Mouse (Mus musculus) heart, adult 18-20 months (tissue): ENCODE measurements around the gene Baz1b. TPM values are rescaled to one million over a fixed set of nuclear protein-coding genes. Genes with fewer than 3 reads are reported as not detected.
A peak's percentile ranks its signal among the peaks of the same experiment; 100 is the strongest.

Experiments used
- DNase-seq, 2 experiments: peaks; one replicate each; pipeline ENCODE4 v3.0.0; 2021 to 2022; ENCODE audit warnings: mixed read lengths in 1 of 2
- total RNA-seq, 2 experiments: library from RNA; stranded (reverse); gene quantifications; 2 replicates each; pipeline ENCODE4 v1.2.3; 2021

Gene Baz1b
- total RNA-seq, 2 experiments from 2014 or later = 39.2 to 43.7 TPM

DNA sequence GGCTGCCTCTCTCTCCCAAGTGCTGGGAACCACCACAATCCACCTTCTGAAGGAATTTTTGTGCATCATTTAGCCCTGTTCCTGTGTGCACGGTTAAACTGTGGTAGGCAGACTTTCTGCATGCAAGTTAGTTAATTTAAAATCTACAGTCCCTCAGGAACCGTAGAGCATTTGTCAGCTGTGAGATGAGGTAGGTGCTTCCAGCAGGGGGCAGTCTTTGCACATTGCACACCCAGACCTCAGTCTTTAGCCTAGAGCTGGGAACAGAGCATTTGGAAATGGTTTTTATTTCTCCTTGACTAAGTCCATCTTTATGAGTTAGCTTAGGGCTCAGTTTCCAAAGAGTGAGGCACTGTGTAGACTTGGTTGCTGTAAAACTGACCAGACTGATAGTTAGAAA is 49.5 kb downstream of the Baz1b start:
- DNase-seq = peak; percentile 48 to 77

DNA sequence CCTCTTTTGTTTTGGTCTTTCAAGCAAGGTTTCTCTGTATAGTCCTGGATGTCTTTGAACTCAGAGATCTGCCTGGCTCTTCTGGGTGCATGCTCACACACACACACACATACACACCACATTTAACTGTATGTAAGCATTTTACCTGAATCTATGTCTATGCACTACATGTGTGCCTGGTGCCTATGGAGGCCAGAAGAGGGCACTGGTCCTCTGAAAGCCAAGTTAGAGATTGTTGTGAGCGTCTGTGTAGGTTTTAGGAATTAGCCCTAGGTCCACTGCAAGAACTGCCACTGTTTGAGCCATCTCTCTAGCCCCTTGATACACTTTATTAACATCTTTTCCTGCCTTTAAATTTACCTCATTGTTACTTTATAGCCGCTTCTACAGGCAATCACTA is 51.8 kb downstream of the Baz1b start:
- DNase-seq = no peak

DNA sequence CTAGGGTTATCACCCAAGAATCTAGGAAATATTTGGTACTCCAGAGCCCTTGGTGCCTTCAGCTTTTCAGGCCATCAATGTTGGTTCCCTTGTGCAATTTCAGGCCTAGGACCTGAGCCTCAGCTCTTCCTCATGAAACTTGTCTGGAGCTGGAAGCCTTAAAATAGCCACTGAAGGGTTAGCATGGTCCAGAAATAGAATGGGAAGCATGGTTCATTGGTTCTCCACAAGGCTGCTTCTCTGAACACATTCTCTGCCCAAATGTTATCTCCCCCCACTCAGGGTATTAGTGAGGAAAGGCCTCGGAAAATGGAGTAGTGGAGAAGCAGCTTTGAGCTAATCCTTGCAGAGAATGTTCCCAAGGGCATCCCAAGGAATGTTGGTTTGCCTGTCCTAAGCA is 54.4 kb downstream of the Baz1b start:
- DNase-seq = no peak

DNA sequence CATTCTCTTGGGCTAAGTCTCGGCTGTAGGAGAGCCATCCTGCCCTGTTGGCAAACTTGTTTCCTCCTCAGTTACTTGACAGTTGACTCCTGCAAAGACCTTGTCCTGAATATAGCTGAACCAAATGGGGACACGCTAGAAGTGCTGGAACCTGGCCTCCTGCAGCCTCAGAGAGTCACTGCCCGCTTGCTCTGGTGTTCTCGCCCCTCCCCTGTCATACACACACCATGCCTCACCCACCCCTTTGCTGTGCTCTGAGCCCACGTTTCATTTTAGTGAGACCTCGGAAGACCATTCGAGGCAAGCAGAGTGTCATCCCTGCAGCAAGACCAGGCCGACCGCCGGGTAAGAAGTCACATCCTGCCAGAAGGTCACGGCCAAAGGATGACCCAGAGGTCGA is 55.1 kb downstream of the Baz1b start:
- no peak for DNase-seq

DNA sequence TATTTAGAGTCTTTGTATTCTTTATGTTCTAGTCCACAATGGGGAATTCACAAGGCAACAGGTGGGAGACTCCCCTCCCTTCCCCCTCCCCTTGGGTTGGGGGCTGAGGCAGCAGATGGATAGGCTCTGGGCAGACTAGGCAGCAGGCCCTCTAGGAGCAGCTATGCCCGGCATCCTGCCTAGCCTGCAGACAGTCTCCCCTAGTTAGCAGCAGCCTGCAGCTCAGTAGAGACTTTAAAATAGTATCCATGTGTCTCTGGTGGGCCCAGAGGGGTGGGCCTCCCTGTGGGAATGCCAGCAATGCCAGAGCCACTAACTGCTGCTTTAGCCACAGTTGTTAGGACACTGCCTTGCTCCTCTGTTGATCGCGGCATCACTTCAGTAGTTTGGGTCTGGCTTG is 55.5 kb downstream of the Baz1b start:
- DNase-seq = no peak

DNA sequence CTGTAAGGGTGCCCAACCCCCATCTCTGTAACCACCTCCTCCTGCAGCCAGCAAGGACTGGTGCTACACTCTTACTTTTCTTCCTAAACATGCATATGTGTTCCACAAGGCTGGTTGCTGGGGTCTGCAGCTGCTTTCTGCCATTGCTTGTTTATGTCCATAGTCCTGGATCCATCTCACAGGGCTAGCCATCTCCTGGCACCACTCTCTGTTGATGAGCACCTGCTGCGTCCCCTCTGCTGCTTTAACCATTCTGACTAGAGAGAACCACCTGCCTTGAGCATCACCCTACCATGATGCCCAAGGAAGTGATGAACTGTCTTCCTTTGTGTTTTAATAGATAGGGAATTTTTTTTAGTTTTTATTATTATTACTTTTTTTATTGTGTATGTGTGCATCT is 56.1 kb downstream of the Baz1b start:
- no peak for DNase-seq

DNA sequence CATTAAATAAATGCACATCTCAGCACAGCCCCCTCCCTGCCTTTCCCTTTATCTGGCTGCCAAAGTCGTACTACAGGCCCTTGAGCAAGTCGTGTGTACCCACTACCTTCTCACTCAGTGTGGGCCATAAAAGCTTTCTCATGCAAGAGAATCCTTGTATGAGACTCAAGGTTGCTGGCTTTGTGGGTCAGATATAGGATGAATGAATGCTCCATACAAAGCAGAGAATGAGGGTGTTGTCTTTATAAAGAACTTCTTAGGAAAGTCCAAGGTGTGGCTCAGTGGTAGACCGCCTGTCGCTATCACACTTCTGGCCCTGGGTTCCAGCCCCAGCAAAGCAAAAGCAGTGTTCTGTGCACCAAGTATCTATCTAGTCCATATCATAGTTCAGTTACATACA is 59.5 kb downstream of the Baz1b start:
- no peak for DNase-seq

DNA sequence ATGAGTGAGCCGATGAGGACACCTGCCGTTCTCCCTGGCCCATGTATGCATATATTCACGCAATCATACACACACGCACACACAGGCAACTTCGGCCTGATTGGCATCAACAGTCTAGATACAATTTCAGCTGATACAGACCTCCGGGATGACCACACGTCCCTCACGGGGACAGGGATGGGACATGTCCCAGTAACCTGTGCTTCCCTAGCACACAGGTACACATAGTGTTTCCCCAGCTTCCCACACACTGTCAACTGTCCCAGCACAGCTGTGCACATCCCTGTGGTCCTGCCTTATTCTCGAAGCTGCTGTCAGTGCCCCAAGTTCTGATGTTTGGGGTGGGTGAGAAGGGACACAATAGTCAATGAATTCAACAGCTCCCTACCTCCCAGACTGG is 60.3 kb downstream of the Baz1b start:
- no peak for DNase-seq

DNA sequence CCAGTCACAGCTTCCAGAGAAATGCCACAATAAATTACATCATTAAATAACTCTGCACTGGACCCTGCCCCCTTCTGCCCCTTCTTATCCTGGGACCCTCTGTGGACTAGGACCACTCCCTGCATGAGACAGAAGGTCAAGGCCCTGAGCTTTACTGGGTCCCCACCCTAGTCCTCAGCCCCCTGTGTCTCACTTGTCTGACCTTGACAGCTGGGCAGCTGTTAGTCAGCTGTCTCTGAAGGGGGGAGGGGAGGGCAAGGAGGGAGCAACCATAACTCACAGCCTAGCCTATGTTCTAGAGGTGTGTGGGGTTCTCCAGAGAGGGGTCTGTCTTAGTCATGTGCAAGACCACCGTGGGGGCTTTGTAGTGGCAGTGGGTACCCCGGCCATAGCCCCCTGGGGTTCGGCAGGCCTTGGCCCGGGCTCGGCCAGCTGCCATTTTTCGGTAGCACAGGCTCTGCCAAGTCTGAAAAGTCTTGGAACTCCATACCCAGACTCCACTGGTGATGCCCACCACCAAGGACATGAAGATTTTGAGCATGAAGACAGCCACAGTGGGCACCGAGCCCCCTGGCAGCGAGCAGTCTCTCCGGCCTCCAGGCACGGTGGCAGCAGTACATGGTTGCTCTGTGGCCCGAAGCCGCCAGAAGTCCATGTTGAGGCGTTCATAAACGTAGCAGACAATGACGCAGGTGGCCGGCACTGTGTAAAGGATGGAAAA is 62.1 kb downstream of the Baz1b start:
- no peak for DNase-seq

DNA sequence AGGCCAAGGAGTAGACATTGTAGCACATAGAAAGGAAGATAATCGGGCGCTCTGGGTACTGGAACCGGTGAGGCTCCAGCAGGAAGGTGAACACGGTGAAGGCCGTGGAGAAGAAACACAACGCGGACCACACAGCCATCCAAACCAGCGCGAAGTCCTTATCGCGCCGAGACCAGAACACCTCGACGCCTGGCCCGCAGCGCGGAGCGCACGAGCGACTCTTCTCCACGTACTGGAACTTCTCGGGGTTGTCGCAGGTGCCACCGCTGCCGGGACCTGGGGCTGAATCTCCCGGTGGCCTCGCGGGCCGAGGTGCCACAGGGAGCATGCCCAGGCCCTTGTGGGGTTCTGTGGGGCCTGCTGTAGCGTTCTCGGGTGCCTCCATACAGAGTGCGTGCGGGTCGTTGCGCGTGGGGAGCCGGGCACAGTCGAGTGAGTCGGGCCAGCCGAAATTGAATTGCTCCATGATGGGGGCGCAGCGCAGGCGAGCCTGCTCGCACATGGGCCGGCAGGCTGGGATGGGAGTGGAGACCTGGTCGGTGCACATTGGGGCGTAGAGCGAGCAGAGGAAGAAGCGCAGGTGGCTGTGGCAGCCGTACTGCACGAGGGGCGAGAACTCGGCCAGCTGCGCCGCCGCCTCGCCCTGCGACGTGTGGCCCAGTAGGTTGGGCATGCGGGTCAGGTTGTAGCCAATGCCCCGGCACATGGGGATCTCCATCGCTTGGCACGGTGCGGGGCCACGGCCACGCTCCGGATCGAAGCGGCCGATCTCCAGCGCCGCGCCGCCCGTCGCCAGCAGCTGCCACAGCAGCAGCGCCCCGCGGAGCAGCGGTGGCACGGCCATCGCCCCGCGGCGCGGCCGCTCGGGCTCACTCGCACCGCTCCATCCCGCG is 63.4 kb downstream of the Baz1b start:
- peak; percentile 16 to 39 for DNase-seq

DNA sequence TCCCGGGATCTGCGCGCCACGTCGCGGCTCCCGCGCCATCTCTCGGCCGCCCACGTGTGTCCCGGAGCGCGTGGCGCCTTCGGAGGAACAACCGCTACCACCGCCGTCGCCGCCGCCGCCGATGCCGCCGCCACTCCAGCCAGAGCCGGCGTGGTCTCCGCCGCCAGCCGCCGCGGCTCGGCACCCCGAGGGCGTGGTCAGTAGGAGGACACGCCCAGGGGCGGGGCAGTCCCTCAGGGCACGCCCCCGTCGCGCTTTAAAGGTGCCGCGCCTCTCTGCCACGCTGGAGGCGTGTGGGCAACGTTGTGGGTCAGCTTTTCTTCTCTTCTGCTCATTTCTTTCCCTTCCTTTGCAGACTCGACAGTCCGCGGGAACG is 64.0 kb downstream of the Baz1b start, which contains the start of gene Fzd9:
Gene Fzd9, minus strand, starts transcription at position 152 of the 376 bp plus-strand sequence.
- peak; percentile 82 to 88 for DNase-seq

DNA sequence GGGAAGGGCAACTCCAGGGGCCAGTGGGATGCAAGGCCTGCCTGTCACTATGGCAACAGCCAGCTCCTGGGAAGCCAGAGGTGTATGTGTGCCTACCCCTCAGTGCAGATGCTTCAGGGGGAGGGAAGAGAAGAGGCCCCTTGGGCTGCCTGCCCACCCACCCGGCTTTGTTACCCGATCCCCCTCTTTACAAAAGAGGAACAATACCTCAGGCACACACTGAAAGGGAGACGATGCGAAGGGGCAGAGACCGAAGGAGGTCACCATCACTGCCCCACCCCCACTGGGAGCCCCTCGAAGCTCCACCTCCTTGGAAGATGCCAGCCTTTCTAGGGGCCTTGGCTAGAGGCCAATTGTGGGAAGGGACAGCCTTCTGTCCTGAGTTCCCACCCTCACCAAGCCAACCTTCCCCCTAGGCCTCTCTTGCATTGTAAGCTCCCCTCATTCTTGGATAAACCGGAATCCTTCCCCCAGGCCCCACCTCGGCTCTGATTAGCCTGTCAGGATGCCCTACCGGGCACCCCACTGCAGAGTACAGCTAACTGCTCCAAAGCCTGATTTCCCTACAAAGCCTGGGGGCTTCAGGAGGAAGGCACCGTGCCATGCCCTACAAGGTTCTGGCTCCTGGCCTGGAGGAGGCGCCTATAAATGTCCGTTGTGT is 66.8 kb downstream of the Baz1b start:
- no peak for DNase-seq

DNA sequence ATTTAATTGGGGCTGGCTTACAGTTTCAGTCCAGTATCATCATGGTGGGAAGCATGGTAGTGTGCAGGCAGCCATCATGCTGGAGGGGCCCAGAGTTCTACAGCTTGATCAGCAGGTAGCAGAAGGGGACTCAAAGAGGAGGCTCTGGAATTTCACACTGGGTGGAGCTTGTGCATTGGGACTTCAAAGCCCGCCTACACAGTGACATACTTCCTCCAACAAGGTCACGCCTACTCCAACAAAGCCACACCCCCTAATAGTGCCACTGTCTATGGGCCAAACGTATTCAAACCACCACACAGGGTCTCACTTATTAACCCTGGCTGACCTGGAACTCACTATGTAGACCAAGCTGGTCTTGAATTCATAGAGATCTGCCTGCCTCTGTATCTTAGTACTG is 69.1 kb downstream of the Baz1b start:
- DNase-seq = no peak

DNA sequence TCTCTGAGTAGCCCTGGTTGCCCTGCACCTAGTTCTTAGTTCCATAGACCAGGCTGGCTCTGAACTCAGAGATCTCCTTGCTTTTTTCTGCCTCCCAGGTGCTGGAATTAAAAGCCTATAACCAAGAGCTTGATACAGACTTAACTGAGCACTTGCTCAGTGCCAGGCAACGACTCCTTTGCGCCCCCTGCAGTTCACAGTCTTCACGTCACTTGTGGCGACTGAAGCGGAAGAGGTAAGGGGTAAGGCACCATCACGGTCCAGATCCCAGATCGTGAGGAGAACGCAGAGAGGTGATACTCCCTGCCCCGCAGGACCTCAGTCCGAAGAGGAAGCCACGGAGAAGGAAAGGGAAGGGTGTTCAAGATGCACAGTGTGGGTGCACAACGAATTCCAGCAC is 70.5 kb downstream of the Baz1b start:
- DNase-seq = no peak

DNA sequence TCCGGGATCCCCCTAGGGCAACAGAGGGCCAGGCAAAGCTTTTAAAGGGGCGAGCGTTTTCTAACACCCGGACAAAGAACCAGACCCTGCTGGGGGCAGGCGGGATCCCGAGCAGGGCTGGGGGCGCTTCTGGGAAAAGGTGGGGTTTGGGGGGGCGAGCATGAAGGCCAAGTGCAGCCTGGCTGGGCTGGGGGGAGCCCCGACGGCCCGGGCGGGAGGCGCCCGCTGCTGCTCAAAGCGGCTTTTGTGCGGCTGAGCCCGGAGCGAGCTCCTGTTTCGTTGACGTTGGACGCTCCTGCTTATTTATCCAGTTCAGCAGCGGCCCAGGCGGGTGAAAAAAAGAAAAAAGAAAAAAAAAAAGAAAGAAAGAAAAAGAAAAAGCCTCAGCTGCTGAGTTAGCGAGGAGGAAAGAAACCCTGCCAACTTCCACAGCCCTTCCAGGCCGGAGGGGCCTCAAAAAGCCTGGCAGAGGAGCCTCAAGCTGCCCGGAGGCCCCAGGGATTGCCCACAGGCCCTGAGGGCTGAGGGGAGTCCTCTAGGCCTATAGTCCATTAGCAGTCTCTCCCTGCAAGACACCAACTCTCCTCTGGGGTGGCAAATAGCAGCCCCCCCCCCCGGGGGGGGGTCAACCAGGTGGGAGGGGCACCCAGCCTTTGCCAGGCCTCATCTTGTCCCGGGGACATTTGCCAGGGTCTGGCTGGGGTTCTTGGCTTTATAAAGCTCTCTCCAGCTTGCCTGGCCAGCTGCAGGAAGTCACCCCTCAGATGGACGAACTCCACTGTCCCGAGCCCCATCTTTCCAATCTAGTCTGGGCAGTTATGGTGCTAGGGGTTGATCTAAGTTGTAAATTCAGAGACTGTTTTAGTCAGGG is 71.5 kb downstream of the Baz1b start:
- peak in 1 of 2 experiments; percentile 15 for DNase-seq

DNA sequence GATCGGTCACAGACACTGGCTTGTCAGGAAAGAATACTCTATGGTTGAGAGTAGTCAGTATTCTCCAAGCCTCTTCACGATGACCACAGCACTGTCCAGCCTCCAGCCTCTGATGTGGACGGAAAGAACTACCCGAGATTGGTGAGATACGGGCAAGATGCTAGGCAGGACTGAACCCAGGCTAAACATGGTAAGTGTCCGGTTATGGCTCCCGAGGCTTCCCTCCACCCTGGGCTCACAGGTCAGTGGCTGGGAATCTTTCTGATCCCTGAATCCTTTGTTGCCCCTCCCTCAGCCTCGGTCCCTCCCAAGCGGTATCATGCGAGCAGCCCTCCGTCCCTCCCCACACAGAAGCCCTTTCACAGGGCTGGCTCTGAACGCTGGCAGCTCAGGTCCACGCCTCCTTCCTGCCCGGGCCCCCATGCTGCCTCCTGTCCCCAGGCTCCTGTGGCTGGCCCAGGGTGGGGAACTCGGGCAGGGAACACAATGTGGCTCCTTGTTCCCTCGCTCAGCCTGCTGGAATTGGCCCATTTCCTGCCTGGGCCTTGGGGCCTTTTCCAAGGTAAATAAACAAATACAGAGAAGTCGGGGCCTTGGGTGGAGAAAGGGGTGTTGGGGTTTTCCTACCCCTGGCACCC is 76.9 kb downstream of the Baz1b start:
- DNase-seq = peak; percentile 64 to 84

DNA sequence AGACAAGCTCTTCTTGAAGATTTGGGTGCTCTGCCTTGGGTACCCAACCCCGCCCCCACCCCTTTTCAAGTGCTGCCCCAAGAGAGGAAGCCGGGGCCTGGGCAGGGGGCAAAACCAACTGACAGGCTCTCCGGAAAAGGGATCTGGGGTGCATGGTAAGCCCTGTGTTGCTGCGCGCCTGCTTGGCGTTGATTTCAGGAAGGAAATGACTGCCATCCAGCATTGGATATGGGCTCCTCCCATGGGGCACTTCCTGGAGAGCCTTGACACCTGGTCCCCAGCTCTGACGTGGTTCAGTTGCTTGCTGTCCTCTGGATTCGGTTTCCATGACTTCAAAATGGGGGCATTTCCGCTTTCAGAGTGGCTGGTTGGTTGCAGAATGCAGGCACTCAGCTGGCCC is 77.5 kb downstream of the Baz1b start:
- DNase-seq = peak in 1 of 2 experiments; percentile 37

DNA sequence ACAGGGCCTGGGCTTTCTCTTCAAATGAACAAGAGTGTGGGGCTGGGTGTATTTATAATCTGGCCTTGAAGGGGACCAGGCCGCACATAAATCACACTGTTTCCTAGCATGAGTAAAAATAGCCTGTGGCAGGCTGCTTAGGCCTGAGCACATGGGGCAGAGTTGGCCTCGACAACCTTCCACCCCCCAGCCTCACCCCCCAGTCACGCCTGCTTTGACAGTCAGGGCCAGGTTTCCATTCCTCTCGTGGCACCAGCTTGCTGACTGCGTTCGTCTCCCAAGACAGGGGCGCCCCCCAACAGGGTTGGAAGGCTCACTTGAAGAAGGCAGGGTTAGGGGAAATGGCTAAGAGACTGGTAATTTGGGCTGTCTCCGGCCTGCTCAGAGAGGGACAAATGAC is 82.4 kb downstream of the Baz1b start:
- DNase-seq = no peak

DNA sequence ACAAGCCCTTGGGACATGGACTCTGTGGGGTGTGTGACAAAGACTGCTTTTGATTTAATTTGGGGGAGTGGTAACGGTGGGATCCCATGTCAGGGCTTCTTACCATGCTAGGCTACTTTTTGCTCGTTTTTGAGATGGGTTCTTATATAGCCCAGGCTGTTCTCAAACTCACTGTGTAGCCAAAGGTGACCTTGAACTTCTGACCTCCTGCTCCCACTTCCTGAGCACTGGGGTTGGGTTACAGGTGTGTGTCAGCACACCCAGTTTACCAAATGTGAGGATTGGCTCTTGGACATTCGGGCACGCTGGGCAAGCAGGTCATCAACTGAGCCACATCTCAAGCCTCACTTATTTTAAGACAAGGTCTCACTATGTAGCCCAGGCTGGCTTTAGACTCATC is 83.3 kb downstream of the Baz1b start:
- DNase-seq = no peak

DNA sequence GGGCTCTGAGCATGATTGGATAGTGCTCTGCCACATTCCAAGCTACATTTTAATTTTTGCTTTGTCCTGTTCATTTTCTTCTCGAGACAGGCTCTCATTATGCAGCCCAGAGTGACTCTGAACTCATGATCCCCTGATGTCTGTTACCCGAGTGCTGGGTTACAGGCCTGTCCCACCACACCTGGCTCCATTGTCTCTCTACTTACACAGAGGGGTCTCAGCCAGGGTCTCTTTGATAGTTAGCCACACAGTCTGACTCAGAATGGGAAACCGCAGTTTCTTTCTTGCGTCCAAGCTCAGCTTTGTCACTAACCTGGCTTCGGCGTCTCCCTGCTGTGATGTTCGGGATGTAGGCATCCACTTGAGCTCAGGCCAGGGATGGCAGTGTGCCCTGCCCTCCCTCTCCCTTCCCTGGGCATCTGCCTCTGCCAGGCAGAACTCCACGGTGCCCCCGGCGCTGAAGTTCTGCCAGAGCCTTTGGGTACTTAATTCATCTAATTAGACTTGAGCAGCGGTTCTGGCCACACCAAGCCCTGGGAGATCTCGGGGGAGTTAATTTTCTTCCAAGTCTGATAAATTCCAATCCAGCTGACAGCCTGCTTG is 84.6 kb downstream of the Baz1b start:
- DNase-seq = peak; percentile 40 to 58
